Mouse (Mus musculus) cerebellum, adult 8-10 months (tissue): ENCODE measurements around the gene Frrs1l.

Experiments used
- DNase-seq: peaks from one replicate; pipeline ENCODE4 v3.0.0; 2022

The Frrs1l gene

DNA sequence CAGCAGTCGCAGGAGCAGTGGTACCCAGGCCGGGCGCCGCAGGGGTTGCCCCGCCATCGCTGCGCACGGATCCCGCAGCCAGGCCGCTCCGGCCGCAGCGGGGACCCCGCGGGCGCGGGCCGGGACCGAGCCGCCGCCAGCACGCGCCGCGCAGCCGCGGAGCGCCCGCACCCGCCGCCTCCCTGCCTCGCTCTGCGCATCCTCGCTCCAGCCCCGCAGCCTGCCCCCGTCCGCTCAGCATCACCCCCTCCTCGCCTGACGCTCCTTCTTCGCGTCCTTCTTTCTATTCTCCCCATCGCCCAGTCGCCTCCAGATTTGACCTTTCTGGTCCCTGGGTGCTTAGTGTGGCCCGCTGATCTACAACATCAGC, at the start of gene Frrs1l:
Frrs1l (minus strand) TSS at position 177 of the 370 bp plus-strand sequence.
- no peak for DNase-seq

DNA sequence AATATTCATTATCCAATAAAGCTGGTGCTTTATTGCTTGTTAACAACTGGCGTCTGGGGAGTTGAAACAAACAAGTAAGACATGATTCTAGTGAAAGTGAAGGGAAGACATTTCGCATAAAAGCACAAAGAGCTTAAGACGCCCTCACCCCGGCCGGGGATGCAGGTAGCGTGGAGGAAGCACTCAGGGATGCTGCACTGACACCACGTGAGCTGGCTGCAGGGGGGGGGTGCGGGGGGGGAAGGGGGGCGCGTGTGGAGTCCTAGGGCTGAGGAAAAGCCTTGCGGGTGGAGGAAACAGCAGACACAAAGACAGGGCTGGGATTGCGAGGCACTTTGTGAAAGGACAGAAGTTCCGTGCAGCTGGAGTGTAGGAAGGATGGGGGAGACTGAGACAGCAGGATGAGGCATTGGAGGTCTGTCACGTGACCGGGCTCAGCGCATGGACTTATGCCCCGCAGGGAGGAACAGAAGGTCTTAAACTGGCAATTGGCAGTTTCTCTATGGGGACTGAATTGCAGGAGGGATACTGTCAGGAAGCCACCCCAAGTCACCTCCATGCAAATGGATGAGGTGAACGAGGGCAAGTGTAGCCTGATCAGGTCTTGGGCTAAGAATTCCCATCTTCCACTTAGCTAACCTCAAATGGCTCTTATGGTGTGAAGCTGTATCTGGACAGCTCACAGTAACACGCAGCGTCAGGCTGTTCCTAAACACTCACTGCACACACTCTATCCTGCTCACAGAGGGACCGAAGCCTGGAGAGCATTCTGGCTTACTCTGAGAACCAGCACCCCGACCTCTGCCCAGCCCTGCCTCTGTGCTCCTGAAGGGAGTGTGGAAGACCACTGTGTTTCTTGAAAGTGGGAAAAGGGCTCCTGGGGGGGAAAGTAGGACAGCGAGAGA, 49.2 kb upstream of the Frrs1l start:
- DNase-seq: peak; percentile 71

DNA sequence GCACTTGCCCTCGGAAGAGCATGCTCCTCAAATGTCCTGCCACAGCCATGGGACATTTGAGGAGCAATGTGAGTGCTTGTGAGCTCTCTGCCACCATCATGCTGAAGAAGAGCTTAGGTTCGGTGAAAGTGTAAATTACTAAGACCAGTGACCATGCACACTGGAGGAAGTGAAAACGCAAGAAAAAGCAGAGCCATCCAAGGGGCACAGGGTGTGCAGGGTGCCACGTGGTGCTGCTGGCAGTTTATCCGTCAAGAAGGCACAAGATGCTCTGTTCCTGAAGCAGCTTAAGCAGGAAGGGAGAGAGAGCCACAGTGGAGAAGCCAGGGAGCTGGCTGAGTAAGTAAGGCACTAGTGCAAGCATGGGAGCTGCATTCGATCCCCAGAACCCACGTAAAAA, 47.4 kb upstream of the Frrs1l start:
- DNase-seq: no peak

DNA sequence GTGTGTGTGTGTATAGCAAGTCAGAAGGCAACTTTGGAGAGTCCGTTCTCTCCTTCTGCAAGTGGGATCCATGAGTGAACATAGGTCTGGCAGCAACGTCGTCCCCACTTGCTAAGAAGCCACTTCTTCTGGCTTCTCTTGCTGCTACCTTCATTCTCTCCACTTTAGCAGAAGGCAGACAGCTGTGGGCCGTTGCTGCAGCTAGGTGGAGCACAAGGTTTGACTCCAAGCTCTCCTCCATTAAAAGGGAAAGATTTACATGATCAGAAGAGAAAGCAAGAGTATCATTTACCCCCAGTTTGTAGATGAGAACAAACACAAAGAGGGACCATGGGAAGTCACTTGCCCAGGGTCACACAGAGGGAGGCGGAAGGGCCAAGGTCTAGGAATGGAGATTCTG, 44.0 kb upstream of the Frrs1l start:
- no peak for DNase-seq

DNA sequence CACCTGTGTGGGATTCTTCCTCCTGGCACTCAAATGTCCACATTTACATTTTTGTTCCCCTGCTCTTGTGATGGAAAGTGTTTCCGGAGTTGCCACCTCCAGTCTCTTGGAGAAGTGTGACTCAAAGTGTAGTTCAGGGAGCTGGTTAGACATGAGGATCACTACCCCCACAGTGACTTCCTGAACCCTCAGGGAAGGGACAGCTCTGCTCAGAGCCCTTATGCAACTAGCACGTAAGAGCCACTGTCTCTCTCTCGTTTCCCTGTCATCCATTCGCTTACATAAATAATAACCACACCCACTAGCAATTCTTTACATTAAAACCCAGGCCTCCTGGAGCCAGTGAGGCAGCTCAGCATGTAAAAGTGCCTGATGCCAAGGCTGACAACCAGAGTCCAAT, 41.2 kb upstream of the Frrs1l start:
- no peak for DNase-seq

DNA sequence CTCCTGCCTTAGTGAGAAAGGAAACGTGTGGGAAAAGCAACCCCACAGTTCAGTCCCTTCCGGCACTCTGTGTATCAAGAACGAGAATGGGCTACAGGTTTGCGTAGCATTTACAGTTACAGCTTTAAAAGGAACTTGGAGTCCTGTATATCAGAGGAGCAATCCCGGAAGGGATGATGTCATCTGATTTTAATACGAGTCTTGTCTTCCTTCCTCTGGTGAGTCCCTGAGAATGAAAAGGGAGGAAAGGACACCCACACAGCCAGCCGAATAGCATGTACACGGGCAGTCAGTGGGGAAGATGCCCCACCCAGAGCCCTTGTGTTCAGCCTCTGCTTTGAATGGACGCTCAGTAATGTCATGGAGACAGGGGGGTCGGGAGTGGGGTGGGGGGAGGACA, 37.8 kb upstream of the Frrs1l start:
- no peak for DNase-seq

DNA sequence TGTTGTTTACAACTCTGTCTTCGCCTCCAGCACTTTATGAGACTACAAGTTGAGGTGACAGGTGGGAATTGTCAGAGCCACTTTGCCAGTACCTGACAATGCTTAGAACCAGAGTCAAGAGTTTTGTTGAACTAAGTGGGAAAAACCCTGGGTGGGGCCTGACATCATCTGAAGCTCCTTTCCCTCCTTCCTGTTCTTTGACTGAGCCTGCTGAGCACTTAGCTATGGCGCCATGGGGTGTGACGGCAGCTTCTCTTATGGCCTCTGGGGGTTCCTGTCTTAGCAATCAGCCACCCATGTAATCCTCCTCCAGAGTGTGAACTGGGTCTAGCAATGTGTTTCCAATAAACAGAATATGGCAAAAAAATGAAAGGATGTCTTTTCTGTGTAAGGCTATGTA, 33.3 kb upstream of the Frrs1l start:
- DNase-seq: no peak

DNA sequence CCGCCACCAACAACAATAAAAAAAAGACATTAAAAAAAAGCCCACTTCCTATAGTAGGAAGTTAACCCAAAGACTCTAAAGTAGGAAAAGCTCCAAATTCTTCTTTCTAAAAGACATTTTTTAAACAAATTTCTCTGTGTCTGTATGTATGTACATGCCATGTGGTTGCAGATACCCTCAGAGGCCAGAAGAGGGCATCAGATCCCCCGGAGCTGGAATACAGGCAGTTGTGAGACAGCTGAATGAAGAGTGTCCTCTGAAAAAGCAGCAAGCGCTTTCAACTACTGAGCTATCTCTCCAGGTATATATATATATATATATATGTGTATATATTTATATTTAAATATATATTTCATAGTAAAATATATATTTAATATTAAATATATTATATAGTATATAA, 31.1 kb upstream of the Frrs1l start:
- DNase-seq: no peak

DNA sequence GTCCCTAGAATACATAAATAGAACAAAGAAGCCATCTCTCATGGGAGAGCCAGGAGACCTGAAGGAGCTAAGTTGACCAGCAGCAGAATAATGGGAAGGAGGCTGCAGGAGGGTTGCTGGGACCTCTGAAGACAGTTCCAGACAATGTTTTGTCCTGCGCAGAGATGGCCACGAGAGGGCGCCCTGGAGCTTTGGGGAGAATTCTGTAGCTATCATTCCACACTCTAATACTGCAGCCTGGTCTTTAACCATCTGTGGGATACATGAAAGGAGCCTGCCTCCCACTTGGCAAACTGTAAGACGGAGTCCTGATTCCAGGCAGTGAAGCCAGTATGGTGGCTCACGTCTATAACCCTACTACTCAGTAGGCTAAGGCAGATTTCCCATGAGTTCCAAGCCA, 27.0 kb upstream of the Frrs1l start:
- DNase-seq: peak; percentile 79

DNA sequence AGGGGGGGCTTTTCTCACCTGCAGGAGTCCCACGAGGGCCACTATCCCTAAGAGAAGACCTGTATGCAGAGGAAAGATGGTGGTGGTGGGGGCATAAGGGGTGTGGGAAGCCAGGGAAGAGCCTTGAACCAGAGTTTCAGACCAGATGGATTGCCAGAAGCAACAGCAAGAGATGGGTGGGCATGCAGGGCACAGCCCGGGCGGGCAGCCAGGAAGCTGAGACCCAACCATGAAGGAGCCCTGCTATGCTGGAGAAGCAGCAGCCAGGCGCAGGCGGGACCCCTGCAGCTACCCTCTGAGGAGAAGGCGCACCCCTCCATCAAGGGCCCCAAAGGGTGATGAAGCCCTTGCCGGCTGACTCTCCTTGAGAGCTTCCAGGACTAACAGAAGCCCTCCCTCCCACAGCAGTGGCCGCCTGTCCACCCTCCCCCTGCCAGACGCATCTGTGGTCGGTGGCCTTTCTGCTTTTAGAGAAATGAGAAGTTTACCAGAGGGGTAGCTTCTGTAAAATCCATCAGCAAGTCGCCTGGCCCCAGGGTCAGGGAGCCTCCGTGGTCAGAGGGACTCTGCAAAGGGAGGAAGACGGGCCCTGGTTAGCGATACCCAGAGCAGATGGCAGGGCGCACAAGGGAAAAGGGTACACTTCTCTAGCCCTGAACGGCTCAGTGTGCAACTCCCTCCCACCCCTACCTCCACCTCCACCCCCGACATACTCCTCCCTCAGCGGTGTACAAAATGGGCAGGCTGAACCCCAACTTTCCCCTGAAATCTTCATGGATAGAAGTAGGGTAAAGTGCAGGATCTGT, 26.4 kb upstream of the Frrs1l start:
- DNase-seq: no peak

DNA sequence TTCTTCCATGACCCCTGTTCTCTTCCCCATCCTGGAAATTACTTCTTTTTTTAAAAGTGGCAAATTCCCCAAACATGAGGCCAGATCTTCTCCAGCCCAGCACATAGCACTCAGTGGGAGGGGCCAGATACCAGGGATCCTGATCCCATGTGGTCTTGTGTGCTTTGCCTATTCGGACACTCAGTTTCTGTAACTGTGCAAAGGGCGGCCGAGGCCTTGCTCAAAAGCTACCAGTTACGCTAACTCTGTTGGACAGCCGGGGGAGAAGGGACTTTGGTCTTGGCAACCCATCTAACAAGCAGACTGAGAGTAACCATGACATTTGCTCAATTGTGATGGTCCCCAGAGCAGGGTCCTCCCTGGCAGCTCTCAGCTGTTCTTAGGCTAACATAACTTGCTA, 24.8 kb upstream of the Frrs1l start:
- DNase-seq: no peak

DNA sequence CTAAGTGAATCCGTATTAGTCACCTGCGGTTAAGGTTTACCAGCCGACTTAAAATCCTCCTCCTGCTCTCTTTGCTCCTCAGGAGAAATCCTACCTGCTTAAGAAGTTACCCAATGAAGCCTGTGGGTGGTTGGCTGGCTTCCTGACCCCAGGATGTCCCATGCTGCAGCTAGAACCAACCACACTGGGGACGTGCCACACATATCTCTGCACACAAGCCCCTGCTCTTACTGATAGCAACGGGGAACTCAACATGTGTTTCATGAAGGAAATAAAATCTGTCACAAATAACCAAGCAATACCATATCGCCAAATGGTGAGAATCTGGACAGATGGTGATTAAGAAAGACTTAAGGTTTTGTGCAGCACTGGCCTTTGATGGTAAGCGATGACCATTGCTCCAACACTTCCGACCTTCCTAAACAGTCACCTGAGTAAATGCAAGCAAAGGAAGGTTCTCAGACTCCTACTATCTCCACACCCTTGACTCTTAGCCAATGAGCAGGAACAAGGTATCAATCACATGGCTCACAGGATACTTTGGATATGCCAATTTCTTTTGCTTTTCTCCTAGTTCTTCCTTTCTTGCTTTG, 21.4 kb upstream of the Frrs1l start:
- DNase-seq: no peak

DNA sequence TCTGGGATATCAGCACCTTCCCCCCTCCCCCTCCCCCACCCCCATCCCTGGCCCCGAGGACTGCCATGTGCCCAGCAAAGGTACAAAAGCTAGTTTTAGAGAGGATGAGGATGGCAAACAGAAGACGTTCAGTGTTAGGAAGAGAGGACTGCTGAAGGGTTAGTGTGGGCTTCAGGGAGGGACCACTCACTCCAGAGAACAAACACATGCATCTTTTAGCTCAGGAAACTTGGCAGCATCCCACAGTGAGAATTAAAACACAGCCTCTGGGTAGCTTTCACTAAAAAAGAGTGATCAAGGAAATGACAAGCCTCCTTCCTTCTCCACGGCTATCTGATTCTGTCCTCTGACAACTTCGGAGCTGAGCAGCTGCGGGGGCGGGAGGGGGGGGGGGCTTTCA, 20.7 kb upstream of the Frrs1l start:
- no peak for DNase-seq

DNA sequence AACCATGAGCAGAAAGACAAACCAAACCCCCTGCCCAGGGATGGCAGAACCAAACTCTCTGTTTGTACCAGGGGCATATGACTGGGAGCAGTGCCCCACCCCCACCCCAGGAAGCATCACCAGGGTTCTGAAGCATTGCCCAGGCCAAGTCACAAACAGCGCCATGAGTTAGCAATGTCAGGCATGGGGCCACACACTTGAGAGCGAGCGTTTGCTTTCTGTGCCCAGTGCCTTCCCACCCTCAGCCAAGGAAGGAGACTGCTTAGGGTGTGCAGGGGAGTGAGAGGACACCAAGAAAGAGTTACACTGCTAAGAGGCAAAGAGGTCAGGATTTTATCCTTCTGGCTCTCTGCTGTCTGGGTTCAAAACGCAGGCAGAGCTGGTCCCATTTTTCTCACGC, 20.2 kb upstream of the Frrs1l start:
- no peak for DNase-seq

DNA sequence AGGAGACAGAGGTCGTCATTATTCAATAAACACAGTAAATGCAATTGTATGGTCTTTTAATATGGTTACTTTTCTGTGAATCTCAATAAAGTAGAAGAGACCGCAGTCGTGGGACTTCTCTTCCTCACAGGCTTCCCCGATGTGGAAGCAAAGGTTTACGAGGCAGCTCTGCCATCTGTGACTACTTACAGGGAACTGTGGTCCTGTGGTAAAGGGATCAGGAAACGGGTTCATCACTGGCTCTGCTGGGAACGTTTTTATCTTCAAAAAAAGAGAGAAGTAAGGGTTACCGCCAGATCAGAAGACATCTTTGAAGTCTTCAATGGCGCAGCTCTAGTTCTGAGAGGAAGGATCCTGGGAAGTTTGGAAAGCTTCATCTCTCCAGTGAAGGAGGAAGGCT, 17.5 kb upstream of the Frrs1l start:
- no peak for DNase-seq

DNA sequence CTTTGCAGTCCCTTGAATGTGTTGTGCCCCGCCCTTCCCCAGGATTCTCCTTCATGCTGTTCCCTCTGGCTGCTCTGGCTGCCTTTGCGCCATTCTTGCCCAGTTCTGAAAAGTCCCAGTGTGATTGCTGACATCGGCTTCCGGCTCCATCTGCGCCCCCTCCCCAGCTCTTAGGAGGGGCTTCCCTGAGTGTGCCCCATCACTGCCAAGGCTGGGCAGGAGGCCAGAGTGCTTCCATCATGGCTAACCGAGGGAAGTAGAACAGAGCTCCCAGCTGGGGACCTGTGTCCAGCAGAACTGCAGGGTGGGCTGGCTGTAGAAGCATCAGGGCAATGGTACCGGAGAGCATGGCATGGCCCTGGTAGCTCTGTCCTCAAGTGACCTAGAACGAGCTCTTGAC, 14.8 kb upstream of the Frrs1l start:
- DNase-seq: no peak

DNA sequence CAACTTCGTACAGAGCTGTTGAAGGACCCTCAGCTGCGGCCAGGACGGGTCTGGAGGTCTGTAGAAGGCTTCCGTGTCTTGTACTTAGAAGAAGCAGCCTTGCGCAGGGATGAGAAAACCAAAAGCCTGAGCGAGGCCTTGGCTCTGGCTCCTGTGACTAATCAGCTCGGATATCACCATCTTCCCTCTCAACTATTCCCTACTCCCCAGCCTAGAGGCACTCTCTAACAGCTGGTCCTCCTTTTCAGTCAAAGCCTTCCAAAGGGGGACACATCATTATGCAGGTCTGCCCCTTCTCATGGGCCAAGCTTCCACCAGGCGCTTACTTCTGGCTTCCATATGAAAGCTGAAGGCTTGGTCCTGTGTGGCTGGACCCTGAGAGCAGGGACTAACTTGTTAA, 13.7 kb upstream of the Frrs1l start:
- no peak for DNase-seq

DNA sequence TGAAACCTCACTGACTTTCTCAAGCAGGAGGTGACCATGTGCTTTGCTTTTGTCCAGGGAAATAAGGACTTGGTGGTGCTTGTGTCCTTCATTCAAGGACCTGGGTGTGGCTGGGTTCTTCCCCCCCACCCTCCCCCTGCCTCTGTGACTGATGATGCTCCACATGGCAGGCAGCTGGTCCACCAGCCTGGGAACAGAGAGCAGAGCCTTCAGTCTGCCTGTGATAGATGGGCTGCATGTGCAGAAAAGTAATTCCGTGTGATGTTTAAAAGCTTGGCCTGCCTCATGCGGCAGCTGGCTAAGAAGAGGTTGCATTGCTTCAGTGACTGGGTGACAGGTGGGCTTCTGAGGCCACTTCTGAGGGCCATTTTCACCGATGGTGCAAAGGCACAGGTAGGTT, 12.6 kb upstream of the Frrs1l start:
- no peak for DNase-seq

DNA sequence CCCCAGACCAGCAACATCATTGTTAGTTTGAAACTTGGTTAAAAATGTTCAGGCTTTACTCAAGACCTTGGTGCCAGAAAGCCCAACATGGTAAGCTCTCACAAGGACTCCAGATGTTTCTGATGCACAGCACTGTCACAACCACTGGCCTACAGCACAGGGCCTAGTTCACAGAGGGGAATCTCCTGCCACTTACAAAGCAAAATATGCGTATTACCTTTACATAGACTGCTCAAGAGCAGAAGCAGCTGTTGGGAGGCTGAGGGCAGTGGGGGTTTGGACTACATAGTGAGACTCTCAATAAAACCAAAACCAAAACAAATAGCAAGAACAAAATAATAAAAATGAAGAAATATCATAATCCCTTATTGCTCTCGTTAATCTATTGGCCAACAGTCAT, 11.2 kb upstream of the Frrs1l start:
- DNase-seq: no peak

DNA sequence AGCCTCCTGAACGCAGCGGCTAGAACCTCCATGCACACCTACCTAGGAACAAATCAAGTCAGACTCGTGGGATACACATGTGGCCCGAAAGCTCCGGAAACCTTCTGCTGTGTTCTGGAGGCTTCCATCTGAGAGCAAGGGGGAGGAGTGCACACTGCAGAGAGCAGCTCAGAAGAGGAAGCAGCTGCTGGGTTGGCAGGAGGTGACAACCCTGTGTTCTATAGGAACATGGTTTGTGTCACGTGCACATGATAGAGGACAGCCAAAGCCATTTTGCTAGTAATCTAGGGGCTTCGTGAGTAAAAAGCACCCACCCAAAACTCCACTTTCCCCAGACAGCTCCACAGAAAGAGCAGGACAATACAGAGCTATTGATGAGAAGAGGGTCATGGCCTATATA, 3.1 kb upstream of the Frrs1l start:
- no peak for DNase-seq

DNA sequence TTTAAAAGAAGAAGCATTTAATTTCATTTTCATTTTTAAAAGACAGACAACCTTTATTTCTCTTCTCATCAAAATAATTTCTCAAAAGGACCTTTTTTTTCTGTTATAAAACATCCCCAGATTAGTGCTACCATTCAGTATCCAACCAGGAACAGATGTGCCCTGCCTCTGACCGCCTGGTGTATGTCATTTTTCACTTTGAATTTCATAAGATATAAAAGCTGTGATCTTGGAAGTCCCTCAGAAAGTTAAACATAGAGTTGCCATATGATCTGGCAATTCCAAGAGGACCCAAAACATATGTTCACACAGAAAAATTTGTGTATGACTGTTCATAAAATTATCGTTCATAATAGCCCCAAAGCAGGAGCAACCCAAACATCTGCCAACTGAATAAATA, 1.8 kb upstream of the Frrs1l start:
- no peak for DNase-seq

DNA sequence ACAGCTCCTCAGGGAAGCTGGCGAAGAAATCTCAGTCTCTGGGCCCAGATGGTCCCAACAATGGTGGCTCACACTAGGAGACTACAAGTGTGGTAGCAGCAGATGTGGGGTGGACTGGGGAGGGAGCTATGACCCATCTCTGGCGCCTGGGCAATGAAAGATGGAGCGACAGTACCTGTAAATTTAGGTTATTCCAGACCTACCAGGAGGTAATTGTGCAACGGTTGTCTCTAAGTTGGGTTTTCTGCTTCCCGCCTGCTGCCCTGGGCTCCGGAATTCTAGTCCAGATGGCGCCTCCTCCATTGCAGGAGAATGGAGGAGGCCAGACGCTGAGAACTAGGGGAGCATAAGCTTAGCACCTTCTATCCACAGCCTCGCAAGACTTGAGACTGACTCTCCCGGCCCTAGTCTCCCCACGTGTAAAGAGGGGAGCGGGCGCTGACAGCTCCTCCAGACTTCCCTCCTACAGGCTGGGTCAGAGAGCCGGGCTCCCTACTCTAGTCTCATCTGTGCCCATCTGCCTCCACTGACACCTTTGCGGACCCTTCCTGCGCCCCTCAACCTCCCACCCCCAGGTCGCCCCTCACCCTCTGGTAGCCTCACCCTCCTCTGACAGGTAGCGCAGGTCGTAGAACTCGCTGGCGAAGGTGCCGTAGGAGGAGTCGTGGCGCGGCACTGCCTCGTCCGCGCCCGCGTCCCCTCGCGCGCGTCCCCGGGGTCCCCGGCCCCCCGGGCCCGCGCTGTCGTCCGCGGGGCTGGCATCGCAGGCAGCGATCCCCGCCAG, 568 bp downstream of the Frrs1l start:
- DNase-seq: peak; percentile 68

DNA sequence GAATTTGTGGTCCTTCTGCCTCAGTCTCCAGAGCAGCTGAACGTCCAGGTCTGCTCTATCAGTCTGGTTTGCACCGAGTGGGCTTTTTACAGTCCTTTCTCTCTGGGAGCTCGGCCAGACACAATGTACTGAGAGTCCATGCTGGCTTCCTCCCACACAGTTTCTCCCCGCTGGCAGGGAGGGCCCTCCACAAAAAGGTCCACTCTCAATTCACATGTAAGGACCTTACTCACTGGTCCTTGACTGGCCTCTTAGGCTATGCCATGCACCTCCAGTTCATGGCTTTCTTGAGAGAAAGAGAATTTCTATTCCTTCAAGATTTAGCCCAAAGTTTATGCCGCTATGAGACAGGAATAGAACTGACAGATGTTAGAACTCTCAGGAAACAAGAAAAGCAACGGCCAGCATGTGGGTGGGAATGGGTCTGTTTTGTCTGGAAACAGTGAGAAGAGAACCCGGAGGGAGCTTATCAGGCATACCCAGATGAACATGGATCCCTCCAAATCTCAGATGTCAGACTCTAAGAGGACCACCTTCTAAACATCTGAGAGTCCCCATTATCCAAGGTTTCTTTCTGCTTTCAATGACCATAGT, 24.5 kb downstream of the Frrs1l start:
- DNase-seq: no peak
